Mouse (Mus musculus) E14TG2a.4 (cell line): ENCODE results near the gene Sept1.

Experiments
- CTCF ChIP-seq: conservative IDR thresholded peaks from 2 replicates; pipeline ENCODE4 v1.5.1; 2014; ENCODE audit warnings: low read length
- NANOG ChIP-seq: IDR thresholded peaks from 2 replicates; pipeline ENCODE4 v1.6.1; 2014; ENCODE audit warnings: borderline replicate concordance, low read length, mixed read lengths

GRCm38 (mm10) chr7:127259186-127259905 lies 26.4 kb upstream of the Sept1 start:
- TF ChIP-seq NANOG (no peak), CTCF (no peak)
